Mouse (Mus musculus) T-helper 17 cell (primary cell): ENCODE measurements at regions not wholly inside any gene's neighbourhood (a gene's known extent, or its start where the extent isn't known, plus 50 kb on each side); places are given as distances from the start of the nearest gene placed in this dataset.

ENCODE experiments used
- in situ Hi-C, 2 experiments: fragments of 300-600 bp; cut with MboI, MseI; formaldehyde crosslinking; loops; 1 replicate in 1 of 2; 2 replicates in 1 of 2; pipeline ENCODE4 v1.15.1; 2025; ENCODE audit warnings: high pct_unique_total_duplicates in 2 of 2

DNA sequence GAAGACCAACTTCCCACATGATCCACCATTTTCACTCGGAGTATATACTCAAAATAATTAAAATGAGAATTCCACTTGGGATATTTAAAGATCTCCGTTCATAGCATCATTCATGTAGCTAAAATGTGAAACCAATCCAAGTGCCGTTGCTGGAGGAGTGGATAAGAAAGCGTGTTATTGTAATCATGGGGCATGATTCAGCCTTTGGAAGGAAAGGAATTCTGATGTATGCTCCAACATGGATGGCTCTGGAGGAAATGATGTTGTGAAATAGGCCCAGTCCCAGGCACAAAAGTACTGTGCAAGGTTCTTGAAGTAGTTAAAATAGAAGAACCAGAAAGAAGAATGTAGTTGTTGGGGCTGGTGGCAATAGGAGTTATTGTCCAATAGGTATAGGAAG, 64.7 kb upstream of the Rbms1 start:
- in situ Hi-C loops: no loop called here

DNA sequence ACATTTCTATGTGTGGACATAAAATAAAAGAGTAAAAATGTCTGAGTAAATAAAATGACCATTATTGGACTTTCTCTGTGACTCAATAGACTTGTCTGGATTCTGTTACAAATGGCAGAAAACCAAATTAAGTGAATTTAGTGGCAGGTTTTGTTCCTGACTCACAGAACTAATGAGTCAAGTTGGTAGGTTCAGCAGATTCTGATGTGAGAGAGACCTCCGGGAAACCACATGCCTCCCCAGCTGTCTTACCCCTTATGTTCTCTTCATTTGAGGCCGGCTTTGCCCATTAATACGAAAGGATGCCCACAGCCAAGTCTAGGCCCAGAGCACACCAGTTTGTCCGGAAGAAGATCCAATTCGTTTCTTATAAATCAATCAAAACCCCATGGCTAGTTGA, 59.4 kb upstream of the Rbms1 start:
- in situ Hi-C loops: no loop called here

DNA sequence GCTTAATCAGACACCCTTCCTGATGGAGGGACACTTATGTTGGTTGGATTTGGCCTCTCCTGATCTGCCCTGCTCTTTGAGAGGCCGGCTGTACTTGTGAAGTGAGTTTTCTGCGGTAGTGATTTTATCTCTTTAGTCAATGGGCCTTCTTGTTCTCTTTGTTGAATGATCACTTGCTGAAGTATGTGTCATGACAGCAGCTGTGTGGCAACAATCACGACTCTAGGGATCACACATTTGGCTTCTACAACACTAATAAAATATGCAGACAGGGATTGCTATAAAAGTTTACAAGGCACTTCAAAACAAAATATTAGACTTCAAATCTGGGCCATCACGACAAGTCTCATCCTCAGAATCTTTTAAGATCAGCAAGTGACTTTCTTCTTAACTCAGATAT, 57.8 kb upstream of the Rbms1 start:
- in situ Hi-C loops: no loop called here

DNA sequence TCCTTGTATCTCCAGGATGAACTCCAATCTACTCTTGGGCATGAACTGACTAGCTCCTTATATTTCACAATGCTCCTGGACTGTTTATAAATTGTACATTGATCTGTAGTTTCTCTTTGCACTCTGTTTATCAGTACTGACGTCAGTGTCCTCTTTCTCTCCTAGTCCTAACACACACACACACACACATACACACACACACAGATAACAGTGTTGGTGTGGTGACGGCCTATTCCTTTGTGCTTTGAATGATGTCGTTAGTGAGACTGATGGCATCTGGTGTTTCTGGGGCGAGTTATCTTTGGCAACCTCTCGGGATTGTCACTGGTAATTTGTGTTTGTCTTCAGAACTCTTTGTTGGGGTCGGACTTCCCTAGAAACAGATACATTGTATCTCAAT, 50.0 kb upstream of the Rbms1 start:
- in situ Hi-C loops: no loop called here
